Mouse (Mus musculus) left cerebral cortex, adult 2 months (tissue): ENCODE data around the gene Slc41a2. TPM values are rescaled to one million over a fixed set of nuclear protein-coding genes. Genes with fewer than 3 reads are reported as not detected.
"Not testable (repeated sequence)": the region's sequence is repeated elsewhere in the genome, so short reads cannot be mapped to it uniquely, and the experiment has no call there.

Experiments used
- DNase-seq, 2 experiments: peaks; one replicate each; pipeline ENCODE4 v3.0.0; 2021 to 2022; ENCODE audit warnings: low spot score in 2 of 2, mixed read lengths in 1 of 2; ENCODE audit errors: extremely low spot score in 1 of 2
- H3K27ac ChIP-seq: fragments of 200-600 bp; 2 replicates; pipeline ENCODE4 v1.8.1; 2022
- H3K4me3 ChIP-seq: fragments of 200-600 bp; 2 replicates; pipeline ENCODE4 v1.8.1; 2022
- CTCF ChIP-seq: fragments of 200-600 bp; IDR thresholded peaks from 2 replicates; pipeline ENCODE4 v1.8.1; 2022; ENCODE audit warnings: antibody characterized with exemption, mild to moderate bottlenecking, moderate library complexity
- intact Hi-C: fragments of 180-260 bp; cut with DNase I; formaldehyde crosslinking; loops from one replicate; pipeline ENCODE4 v1.15.1; 2025
- long read RNA-seq, 2 experiments: library from polyadenylated mRNA; stranded (forward); transcript quantifications; one replicate each; pipeline ENCODE4 v2.0.0; 2021; ENCODE audit warnings: borderline mapping rate in 2 of 2
- total RNA-seq, 2 experiments: library from RNA; stranded (reverse); gene quantifications; 2 replicates each; pipeline ENCODE4 v1.2.3; 2021

The Slc41a2 gene
- 10 to 100 TPM; 26.3 to 26.8 TPM for total RNA-seq
- long read RNA-seq, experiment 1, full-length matches to known transcripts = 3 of 27 reads
- long read RNA-seq, experiment 1, partial matches to known transcripts = 4 of 27 reads
- long read RNA-seq, experiment 1, other reads (novel, unspliced or antisense) = 20 of 27 reads
- long read RNA-seq, experiment 2, full-length matches to known transcripts = 5 of 20 reads
- long read RNA-seq, experiment 2, partial matches to known transcripts = 4 of 20 reads
- long read RNA-seq, experiment 2, other reads (novel, unspliced or antisense) = 11 of 20 reads

DNA sequence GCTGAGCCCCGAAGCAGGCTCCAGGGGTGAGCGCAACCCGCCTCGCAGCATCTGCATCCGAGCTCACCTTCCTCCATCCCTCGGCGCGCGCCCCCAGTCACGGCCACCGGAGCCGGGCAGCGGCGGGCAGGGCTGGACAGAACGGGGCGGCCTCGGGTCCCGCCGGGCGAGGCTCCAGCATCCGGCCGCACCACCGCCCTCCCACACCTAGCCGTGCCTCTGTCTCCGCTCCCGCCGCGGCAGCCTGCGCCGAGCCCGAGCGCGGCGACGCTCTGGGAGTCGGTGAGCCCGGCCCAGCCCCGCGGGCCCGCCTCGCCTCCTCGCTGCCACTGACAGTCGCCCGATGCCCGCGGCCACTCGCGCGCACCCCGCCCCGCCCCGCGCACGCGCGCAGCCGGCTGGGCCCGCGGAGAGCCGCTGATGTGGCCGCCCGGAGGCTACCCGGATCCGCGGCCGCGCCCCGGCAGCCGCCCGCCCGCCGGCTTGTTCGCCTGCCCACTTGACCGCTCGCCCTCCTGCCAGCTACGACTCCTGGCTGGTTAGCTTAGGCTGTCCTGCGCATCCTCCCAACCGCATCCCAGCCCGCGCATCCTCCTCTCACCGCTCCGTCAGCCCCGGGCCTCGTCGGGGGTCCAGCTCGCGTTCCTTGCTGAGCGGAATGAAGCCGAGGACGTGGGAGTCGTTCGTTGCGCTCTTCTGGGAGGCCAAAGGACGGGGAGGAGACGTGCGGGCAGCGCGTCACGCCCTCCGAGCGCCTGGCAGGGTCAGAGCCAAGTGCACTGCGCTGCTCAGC, at the start of gene Slc41a2:
Gene Slc41a2 (minus strand): TSS at position 724 of the 793 bp plus-strand sequence.
- peak; percentile 75 to 77 for DNase-seq
- Histone ChIP-seq H3K4me3 (peak within 1 kb of the TSS; percentile 84), H3K27ac (peak within 1 kb of the TSS; percentile 92)
- TF ChIP-seq CTCF = no peak
- intact Hi-C loops = no loop called here

DNA sequence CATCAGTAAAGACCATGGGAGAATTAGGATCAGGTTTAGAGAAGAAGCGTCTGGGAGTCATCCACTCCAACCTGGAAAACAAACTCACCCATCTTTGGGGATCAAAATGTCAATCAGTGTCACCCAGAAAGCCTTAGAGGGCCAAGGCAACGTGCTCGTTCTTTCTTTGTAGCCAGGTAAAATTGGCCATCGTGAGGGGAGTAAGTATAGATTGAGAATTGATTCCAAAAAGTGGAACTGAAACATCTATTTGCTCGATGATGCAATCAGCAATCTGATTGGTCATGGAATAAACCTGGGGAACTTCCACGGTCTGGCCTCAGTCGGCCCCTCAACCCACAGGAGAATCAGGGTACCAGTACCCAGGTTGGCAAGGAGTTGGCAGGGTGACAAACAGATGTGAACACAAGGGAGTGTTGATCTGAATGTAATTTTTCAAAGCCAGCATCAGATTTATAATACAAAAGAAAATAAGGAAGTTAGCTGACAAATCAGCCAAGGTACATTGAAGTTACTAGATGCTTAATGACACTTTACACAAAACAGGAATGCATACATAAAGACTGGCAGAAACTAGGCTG, 47.7 kb upstream of the Slc41a2 start:
- no peak for TF ChIP-seq CTCF
- Histone ChIP-seq H3K27ac (no peak overlapping the region), H3K4me3 (no peak overlapping the region)
- DNase-seq = no peak
- intact Hi-C loops = no loop called here

GRCm38 (mm10) chr10:83384456-83385215, 47.0 kb upstream of the Slc41a2 start:
- no peak for TF ChIP-seq CTCF
- H3K27ac ChIP-seq = no peak overlapping the region
- H3K4me3 ChIP-seq = no peak overlapping the region
- intact Hi-C loops = no loop called here
- no peak for DNase-seq

- DNase-seq = no peak
- Histone ChIP-seq H3K4me3 (no peak overlapping the region), H3K27ac (no peak overlapping the region)
- intact Hi-C loops = no loop called here
- TF ChIP-seq CTCF = no peak
Observed at GRCm38 (mm10) chr10:83383863-83384262, 46.2 kb upstream of the Slc41a2 start.

GRCm38 (mm10) chr10:83382988-83383387, 45.3 kb upstream of the Slc41a2 start:
- no peak for TF ChIP-seq CTCF
- no peak for DNase-seq
- H3K4me3 ChIP-seq = no peak overlapping the region
- intact Hi-C loops = no loop called here
- H3K27ac ChIP-seq = no peak overlapping the region

DNA sequence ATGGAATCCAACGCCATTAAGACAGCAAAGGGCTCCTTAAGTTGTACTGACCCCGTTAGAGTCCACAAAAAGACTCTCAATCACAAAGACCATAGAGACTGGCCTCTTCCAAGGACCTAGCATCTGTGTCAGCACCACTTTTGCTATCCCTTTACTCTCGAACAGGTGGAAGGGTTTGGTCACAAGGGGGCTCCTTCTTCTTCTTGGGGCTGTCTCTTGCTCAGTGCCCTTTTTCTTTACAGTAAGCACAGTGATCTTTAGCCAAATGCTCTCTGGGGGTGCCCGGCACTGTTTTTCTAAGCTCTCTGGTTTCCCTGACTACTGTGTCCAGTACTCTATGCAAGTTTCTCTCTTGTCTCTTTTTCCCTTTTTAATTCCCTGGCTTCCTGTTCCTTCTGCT, 44.8 kb upstream of the Slc41a2 start:
- no peak for TF ChIP-seq CTCF
- Histone ChIP-seq H3K27ac (no peak overlapping the region), H3K4me3 (no peak overlapping the region)
- no peak for DNase-seq
- intact Hi-C loops = no loop called here

- no peak for DNase-seq
- Histone ChIP-seq H3K4me3 (no peak overlapping the region), H3K27ac (no peak overlapping the region)
- no peak for TF ChIP-seq CTCF
- intact Hi-C loops = no loop called here
Observed at GRCm38 (mm10) chr10:83380501-83380900, 42.8 kb upstream of the Slc41a2 start.

GRCm38 (mm10) chr10:83378083-83378833, 40.6 kb upstream of the Slc41a2 start:
- Histone ChIP-seq H3K27ac (no peak overlapping the region), H3K4me3 (no peak overlapping the region)
- intact Hi-C loops = no loop called here
- DNase-seq = no peak
- TF ChIP-seq CTCF = no peak

DNA sequence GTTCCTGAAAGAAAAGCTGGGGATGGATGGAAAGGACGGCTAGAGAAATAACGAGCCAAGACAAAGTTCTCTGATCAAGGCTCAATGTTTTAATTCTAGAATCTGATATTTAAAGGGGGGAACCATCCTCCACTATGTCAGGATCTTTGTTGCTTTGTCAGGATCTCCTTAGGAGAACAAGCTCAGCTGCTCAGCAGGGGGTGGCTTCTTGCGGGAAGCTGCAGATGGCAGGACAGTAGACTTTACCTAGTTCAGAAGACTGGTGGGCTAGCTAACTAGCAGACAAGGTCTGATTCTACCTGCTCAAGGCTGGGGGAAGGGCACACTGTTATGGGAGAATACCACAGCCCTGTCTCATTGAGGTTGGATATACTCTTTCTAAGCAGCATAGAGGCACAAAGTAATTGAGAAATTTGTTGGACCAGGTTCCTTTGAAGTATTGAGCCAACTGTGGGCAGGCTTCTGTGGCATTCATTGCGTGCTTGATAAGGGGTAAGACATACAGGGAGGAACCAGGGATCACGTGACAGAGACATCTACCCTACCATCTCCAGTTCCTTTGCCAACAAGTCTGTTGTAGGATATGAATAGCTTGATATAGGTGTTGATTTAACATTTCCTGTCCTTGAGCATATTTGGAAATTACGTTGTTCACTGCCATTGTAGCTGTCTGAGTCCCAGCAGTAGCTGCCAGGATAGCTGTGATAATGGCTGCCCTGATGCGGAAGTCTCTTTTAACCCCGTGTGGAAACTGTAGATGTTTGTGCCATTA, 39.4 kb upstream of the Slc41a2 start:
- DNase-seq = no peak
- TF ChIP-seq CTCF = no peak
- intact Hi-C loops = no loop called here
- Histone ChIP-seq H3K27ac (no peak overlapping the region), H3K4me3 (no peak overlapping the region)

DNA sequence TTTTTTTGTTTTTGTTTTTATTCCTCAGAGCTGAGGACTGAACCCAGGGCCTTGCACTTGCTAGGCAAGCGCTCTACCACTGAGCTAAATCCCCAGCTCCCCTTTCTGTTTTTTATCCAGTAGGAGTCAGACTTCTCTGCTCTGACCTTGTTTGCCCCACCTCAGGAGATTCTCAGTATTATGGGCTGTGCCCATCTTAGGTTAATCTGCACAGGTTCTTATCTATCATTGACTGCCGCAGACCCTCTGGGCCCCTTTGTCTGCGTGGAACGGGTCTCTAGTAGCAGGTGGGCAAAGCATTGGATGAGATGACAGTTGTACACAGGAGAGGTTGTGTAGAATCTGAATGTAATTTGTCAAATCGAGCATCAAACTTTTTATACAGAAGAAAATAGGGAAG, 37.8 kb upstream of the Slc41a2 start:
- intact Hi-C loops, H3K4me3 ChIP-seq, DNase-seq, H3K27ac ChIP-seq: not testable (repeated sequence)
